Mouse (Mus musculus) ES-Bruce4 (cell line): ENCODE measurements around the gene Disp3. TPM values are rescaled to one million over a fixed set of nuclear protein-coding genes. Genes with fewer than 3 reads are reported as not detected.

Experiments used
- H3K27ac ChIP-seq: 2 replicates; pipeline ENCODE4 v1.5.1; 2012; ENCODE audit warnings: low read length, inconsistent platforms; ENCODE audit not compliant: insufficient read depth
- H3K27me3 ChIP-seq: 2 replicates; pipeline ENCODE4 v1.6.1; 2012; ENCODE audit warnings: mild to moderate bottlenecking, low read length, inconsistent platforms; ENCODE audit not compliant: control insufficient read depth, poor library complexity, insufficient read depth, severe bottlenecking
- H3K36me3 ChIP-seq: 2 replicates; pipeline ENCODE4 v1.6.1; 2012; ENCODE audit warnings: inconsistent platforms, mild to moderate bottlenecking, low read length, moderate library complexity; ENCODE audit not compliant: control insufficient read depth, poor library complexity, insufficient read depth, severe bottlenecking
- H3K4me1 ChIP-seq: one replicate; pipeline ENCODE4 v1.8.1; 2011; ENCODE audit warnings: low read length; ENCODE audit not compliant: control insufficient read depth, insufficient read depth
- H3K4me3 ChIP-seq: 2 replicates; pipeline ENCODE4 v1.5.1; 2011; ENCODE audit warnings: low read depth, mild to moderate bottlenecking, low read length
- H3K9ac ChIP-seq: 2 replicates; pipeline ENCODE4 v1.6.1; 2012; ENCODE audit warnings: low read depth, mild to moderate bottlenecking, inconsistent platforms; ENCODE audit not compliant: poor library complexity, severe bottlenecking
- H3K9me3 ChIP-seq: replicated peaks from 2 replicates; pipeline ENCODE4 v1.6.1; 2012; ENCODE audit warnings: mild to moderate bottlenecking, low read length, inconsistent platforms; ENCODE audit not compliant: control insufficient read depth, poor library complexity, insufficient read depth, severe bottlenecking
- CTCF ChIP-seq: IDR thresholded peaks from one replicate; pipeline ENCODE4 v1.8.1; 2011; ENCODE audit warnings: low read depth, low read length
- EP300 ChIP-seq: IDR thresholded peaks from 2 replicates; pipeline ENCODE4 v1.6.1; 2011; ENCODE audit warnings: low read depth, low read length; ENCODE audit not compliant: insufficient read depth
- POLR2A ChIP-seq: IDR thresholded peaks from one replicate; pipeline ENCODE4 v1.8.1; 2011; ENCODE audit warnings: low read length; ENCODE audit not compliant: insufficient read depth
- polyA plus RNA-seq: library from polyadenylated mRNA; stranded (reverse); fragments of >200 nt; gene quantifications from 2 replicates; pipeline ENCODE4 v1.2.4, GENCODE M21; 2011; ENCODE audit warnings: low read depth; ENCODE audit not compliant: missing spikeins, insufficient read depth, insufficient read length

The Disp3 gene
- polyA plus RNA-seq, 1 experiment = 1.0 TPM

- Histone ChIP-seq H3K36me3 (no peaks in the 10 kb centered on the region), H3K9ac (no peak overlapping the region), H3K27ac (no peak overlapping the region), H3K9me3 (no peaks in the 10 kb centered on the region), H3K4me3 (no peak overlapping the region), H3K4me1 (no peaks in the 10 kb centered on the region), H3K27me3 (no peaks in the 10 kb centered on the region)
- TF ChIP-seq POLR2A (no peak), CTCF (no peak)
Measured at GRCm38 (mm10) chr4:148203557-148203956, 84.2 kb downstream of the Disp3 start.

- Histone ChIP-seq H3K27me3 (no peaks in the 10 kb centered on the region), H3K36me3 (no peaks in the 10 kb centered on the region), H3K27ac (no peak overlapping the region), H3K4me1 (peaks cover under 1% of the 10 kb centered on the region), H3K4me3 (no peak overlapping the region), H3K9ac (no peak overlapping the region), H3K9me3 (no peaks in the 10 kb centered on the region)
- TF ChIP-seq EP300 (no peak), POLR2A (no peak), CTCF (no peak)
Measured at GRCm38 (mm10) chr4:148198721-148199120, 89.0 kb downstream of the Disp3 start.

- Histone ChIP-seq H3K9me3 (no peaks in the 10 kb centered on the region), H3K36me3 (no peaks in the 10 kb centered on the region), H3K4me3 (no peak overlapping the region), H3K4me1 (peaks cover 4% of the 10 kb centered on the region), H3K27ac (no peak overlapping the region), H3K9ac (no peak overlapping the region), H3K27me3 (no peaks in the 10 kb centered on the region)
- TF ChIP-seq CTCF = no peak
- no peak for TF ChIP-seq POLR2A
- TF ChIP-seq EP300 = no peak
Measured at GRCm38 (mm10) chr4:148194400-148194799, 93.4 kb downstream of the Disp3 start.

- Histone ChIP-seq H3K9me3 (no peaks in the 10 kb centered on the region), H3K4me1 (peaks cover 4% of the 10 kb centered on the region), H3K9ac (peak overlapping the region; percentile 30), H3K4me3 (peak overlapping the region; percentile 26), H3K36me3 (no peaks in the 10 kb centered on the region), H3K27ac (peak overlapping the region; percentile 73), H3K27me3 (no peaks in the 10 kb centered on the region)
- TF ChIP-seq CTCF = no peak
- no peak for TF ChIP-seq EP300
- no peak for TF ChIP-seq POLR2A
Measured at GRCm38 (mm10) chr4:148192707-148193245, 95.0 kb downstream of the Disp3 start.

Other genes with a start within 250 kb of the Disp3 start
- gene Clcn6, start 249.1 kb downstream of the Disp3 start, polyA plus RNA-seq = 13.7 and 16.7 TPM in 2 replicates
- gene Mthfr, start 248.9 kb downstream of the Disp3 start, polyA plus RNA-seq = 9.5 and 13.7 TPM in 2 replicates
- 48.2 and 60.6 TPM in 2 replicates for gene Agtrap, start 199.9 kb downstream of the Disp3 start, polyA plus RNA-seq
- 45.9 and 60.3 TPM in 2 replicates for gene Mad2l2, start 157.6 kb downstream of the Disp3 start, polyA plus RNA-seq
- 0.17 and 0.22 TPM in 2 replicates for gene Draxin, start 157.3 kb downstream of the Disp3 start, polyA plus RNA-seq
- 41.6 and 51.5 TPM in 2 replicates for gene Fbxo6, start 135.8 kb downstream of the Disp3 start, polyA plus RNA-seq
- gene Fbxo44, start 127.5 kb downstream of the Disp3 start, polyA plus RNA-seq = 12.5 and 13.3 TPM in 2 replicates
- 6.0 and 6.9 TPM in 2 replicates for gene Fbxo2, start 127.3 kb downstream of the Disp3 start, polyA plus RNA-seq
- gene Ubiad1, start 156.8 kb upstream of the Disp3 start, polyA plus RNA-seq = 7.5 and 10.3 TPM in 2 replicates
- 26.0 and 33.8 TPM in 2 replicates for gene Mtor, start 160.6 kb upstream of the Disp3 start, polyA plus RNA-seq
- gene Angptl7, start 212.5 kb upstream of the Disp3 start, polyA plus RNA-seq = 0.37 TPM in 1 of 2 replicates, not detected in the other